Mouse (Mus musculus): Measurements from ENCODE around the gene Sdk1.

The Sdk1 gene

GRCm38 (mm10) chr5:142262060-142262459, 1020.8 kb downstream of the Sdk1 start:
- no peak for DNase-seq (ENCODE audit: low spot score)

All from urinary bladder, postnatal 10 days (tissue).